In the genomic region with DNA sequence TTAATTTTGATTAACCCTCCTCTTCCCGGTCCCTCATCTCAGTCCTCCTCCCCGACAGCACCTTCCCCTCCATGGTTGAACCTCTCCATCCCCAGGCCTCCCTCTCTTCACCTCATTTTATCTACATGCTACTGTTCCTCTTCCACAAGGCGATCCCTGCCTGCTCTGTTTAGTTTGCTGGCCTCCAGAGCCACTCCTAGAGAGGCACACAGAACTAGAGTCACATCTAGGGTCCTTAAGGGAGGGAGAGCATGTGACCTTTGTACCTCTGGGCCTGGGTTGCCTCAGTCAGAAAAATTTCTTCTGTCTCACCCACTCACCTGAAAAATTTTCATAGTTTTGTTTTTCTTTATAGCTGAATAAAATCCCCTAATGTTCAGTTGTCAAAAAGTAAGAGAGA, we compare ENCODE assay signal across 1 mouse cellular context.
TF ChIP-seq lines count a peak whose summit lies in the region.

No protein-coding gene starts in this region.

TF ChIP-seq in MEL, 35 proteins besides CTCF, POLR2A, EP300 and RAD21:
- TF ChIP-seq ETS1 (IDR thresholded peaks at IDR 0.05; ENCODE audit: low read depth, low read length) (0 out of 2 replicates have a peak, but pooled peaks have one; percentile 6), E2F4 (IDR thresholded peaks at IDR 0.05; ENCODE audit: borderline replicate concordance, low read depth, low read length) (no peak), USF1 (IDR thresholded peaks at IDR 0.05; ENCODE audit: low read depth, low read length) (peak; percentile 32; the same call in 1 of the 2 replicates)
